Mouse (Mus musculus) megakaryocyte, embryonic 14.5 days (primary cell): Measurements from ENCODE around the gene Xlr3a.

Source experiments
- FLI1 ChIP-seq: IDR thresholded peaks from 2 replicates; pipeline ENCODE4 v1.6.1; 2012; ENCODE audit warnings: low read length, inconsistent platforms, mixed read lengths
- GATA1 ChIP-seq: IDR thresholded peaks from 3 replicates; pipeline ENCODE4 v1.6.1; 2012; ENCODE audit warnings: mixed read lengths, low read length, inconsistent platforms, borderline replicate concordance

DNA sequence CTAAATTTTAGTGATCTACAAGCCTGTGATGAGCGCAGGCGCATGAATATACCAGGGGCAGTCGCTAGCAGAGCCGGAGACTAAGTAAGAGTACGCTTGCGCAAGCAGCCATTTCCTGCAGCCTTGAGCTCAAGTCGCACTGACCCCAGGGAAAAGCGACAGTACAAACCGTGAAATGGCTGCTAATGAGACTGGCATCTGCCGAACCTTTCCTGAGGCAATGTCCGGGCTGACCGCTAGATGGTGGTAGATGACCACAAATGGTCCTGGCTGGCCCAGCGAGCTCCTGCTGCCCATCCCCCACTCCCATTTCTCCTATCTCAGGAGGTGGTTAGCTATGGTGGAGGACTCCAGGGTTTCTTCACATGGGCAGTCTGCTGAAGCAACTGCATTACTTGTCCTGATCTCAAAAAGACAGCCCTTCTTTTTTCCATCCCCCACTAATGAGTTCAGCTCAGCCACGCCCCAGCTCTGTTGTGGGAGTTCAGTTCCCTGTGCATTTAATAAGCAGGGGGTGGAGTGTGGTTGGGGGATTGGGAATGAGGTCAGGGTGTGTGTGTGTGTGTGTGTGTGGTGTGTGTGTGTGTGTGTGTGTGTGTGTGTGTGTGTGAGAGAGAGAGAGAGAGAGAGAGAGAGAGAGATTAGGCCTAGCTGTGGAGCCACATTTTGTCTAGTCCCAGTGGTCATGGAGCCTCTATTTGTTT is 42.9 kb downstream of the Xlr3a start:
- TF ChIP-seq GATA1 = no peak
- TF ChIP-seq FLI1 = no peak
